Mouse (Mus musculus): ENCODE data around the gene Igf1r. TPM values are rescaled to one million over a fixed set of nuclear protein-coding genes. Genes with fewer than 3 reads are reported as not detected.

The Igf1r gene
- polyA plus RNA-seq, 1 experiment from 2014 or later, result 25.2 TPM

GRCm38 (mm10) chr7:68136056-68136455 is 183.4 kb downstream of the Igf1r start:
- Histone ChIP-seq H3K27ac (no peak overlapping the region), H3K36me3 (ENCODE audit: poor library complexity, severe bottlenecking) (no peaks in the 10 kb centered on the region), H3K27me3 (no peaks in the 10 kb centered on the region), H3K4me2 (no peak overlapping the region), H3K9ac (no peak overlapping the region), H3K9me3 (replicated peaks) (no peaks in the 10 kb centered on the region), H3K4me3 (no peak overlapping the region), H3K4me1 (peaks cover 27% of the 10 kb centered on the region)
- WGBS, result 76% methylated on average over 10 of the region's 10 CpGs
- ATAC-seq, result no peak

GRCm38 (mm10) chr7:68139384-68139783 is 186.8 kb downstream of the Igf1r start:
- peaks cover 6% of the 10 kb centered on the region; the same call in 1 of the 2 replicates for H3K4me1 ChIP-seq
- no peak overlapping the region for H3K9ac ChIP-seq
- H3K4me2 ChIP-seq, result no peak overlapping the region
- H3K4me3 ChIP-seq, result no peak overlapping the region
- H3K9me3 ChIP-seq (replicated peaks), result no peaks in the 10 kb centered on the region
- 81% methylated on average over 2 of the region's 2 CpGs for WGBS
- H3K27me3 ChIP-seq, result no peaks in the 10 kb centered on the region
- no peak overlapping the region for H3K27ac ChIP-seq
- ATAC-seq, result no peak
- H3K36me3 ChIP-seq (ENCODE audit: poor library complexity, severe bottlenecking), result no peaks in the 10 kb centered on the region

- Histone ChIP-seq H3K4me2 (no peak overlapping the region), H3K36me3 (ENCODE audit: poor library complexity, severe bottlenecking) (no peaks in the 10 kb centered on the region), H3K27me3 (no peaks in the 10 kb centered on the region), H3K4me3 (no peak overlapping the region), H3K9ac (no peak overlapping the region), H3K27ac (no peak overlapping the region), H3K9me3 (replicated peaks) (no peaks in the 10 kb centered on the region), H3K4me1 (peaks cover 12% of the 10 kb centered on the region; the same call in 1 of the 2 replicates)
- 85% methylated on average over 11 of the region's 11 CpGs for WGBS
- no peak for ATAC-seq
These were observed 187.6 kb downstream of the Igf1r start for GRCm38 (mm10) chr7:68140041-68140807.

GRCm38 (mm10) chr7:68144266-68144665 is 191.6 kb downstream of the Igf1r start:
- no peaks in the 10 kb centered on the region for H3K9me3 ChIP-seq (replicated peaks)
- WGBS, result 77% methylated on average over 6 of the region's 6 CpGs
- ATAC-seq, result no peak
- H3K36me3 ChIP-seq (ENCODE audit: poor library complexity, severe bottlenecking), result no peaks in the 10 kb centered on the region
- no peak overlapping the region for H3K4me2 ChIP-seq
- H3K9ac ChIP-seq, result no peak overlapping the region
- H3K27ac ChIP-seq, result no peak overlapping the region
- peaks cover 33% of the 10 kb centered on the region for H3K4me1 ChIP-seq
- H3K27me3 ChIP-seq, result no peaks in the 10 kb centered on the region
- no peak overlapping the region for H3K4me3 ChIP-seq

- Histone ChIP-seq H3K27ac (no peak overlapping the region), H3K27me3 (no peaks in the 10 kb centered on the region), H3K4me3 (no peak overlapping the region), H3K9ac (no peak overlapping the region; the same call in 1 of the 2 replicates), H3K9me3 (replicated peaks) (no peaks in the 10 kb centered on the region), H3K4me2 (peak overlapping the region; percentile 36), H3K4me1 (peaks cover 37% of the 10 kb centered on the region), H3K36me3 (ENCODE audit: poor library complexity, severe bottlenecking) (no peaks in the 10 kb centered on the region)
- 27% methylated on average over 20 of the region's 20 CpGs for WGBS
- peak; percentile 50; the same call in 1 of the 2 replicates for ATAC-seq
These were observed 195.8 kb downstream of the Igf1r start for GRCm38 (mm10) chr7:68148297-68149048.

- no peak overlapping the region for H3K9ac ChIP-seq
- H3K27me3 ChIP-seq, result no peaks in the 10 kb centered on the region
- H3K4me2 ChIP-seq, result no peak overlapping the region
- 84% methylated on average over 5 of the region's 5 CpGs for WGBS
- peaks cover 52% of the 10 kb centered on the region for H3K4me1 ChIP-seq
- H3K36me3 ChIP-seq (ENCODE audit: poor library complexity, severe bottlenecking), result no peaks in the 10 kb centered on the region
- ATAC-seq, result no peak
- H3K9me3 ChIP-seq (replicated peaks), result no peaks in the 10 kb centered on the region
- H3K4me3 ChIP-seq, result no peak overlapping the region
- H3K27ac ChIP-seq, result no peak overlapping the region
These were observed 199.3 kb downstream of the Igf1r start for GRCm38 (mm10) chr7:68151892-68152291.

- Histone ChIP-seq H3K9ac (no peak overlapping the region), H3K36me3 (ENCODE audit: poor library complexity, severe bottlenecking) (no peaks in the 10 kb centered on the region), H3K4me2 (no peak overlapping the region), H3K4me3 (no peak overlapping the region), H3K4me1 (peaks cover 48% of the 10 kb centered on the region), H3K9me3 (replicated peaks) (no peaks in the 10 kb centered on the region), H3K27me3 (no peaks in the 10 kb centered on the region), H3K27ac (no peak overlapping the region)
- WGBS, result 97% methylated on average over 8 of the region's 8 CpGs
- ATAC-seq, result no peak
These were observed 199.8 kb downstream of the Igf1r start for GRCm38 (mm10) chr7:68152458-68152857.

- no peak overlapping the region for H3K9ac ChIP-seq
- no peak overlapping the region for H3K4me2 ChIP-seq
- H3K4me1 ChIP-seq, result peaks cover 40% of the 10 kb centered on the region
- H3K27ac ChIP-seq, result no peak overlapping the region
- 82% methylated on average over 8 of the region's 8 CpGs for WGBS
- ATAC-seq, result no peak
- no peaks in the 10 kb centered on the region for H3K36me3 ChIP-seq (ENCODE audit: poor library complexity, severe bottlenecking)
- no peaks in the 10 kb centered on the region for H3K27me3 ChIP-seq
- no peaks in the 10 kb centered on the region for H3K9me3 ChIP-seq (replicated peaks)
- H3K4me3 ChIP-seq, result no peak overlapping the region
These were observed 200.6 kb downstream of the Igf1r start for GRCm38 (mm10) chr7:68153269-68153668.

- ATAC-seq, result 0 out of 2 replicates have a peak, but pooled peaks have one; percentile 11
- no peak overlapping the region for H3K9ac ChIP-seq
- no peaks in the 10 kb centered on the region for H3K36me3 ChIP-seq (ENCODE audit: poor library complexity, severe bottlenecking)
- no peaks in the 10 kb centered on the region for H3K9me3 ChIP-seq (replicated peaks)
- 49% methylated on average over 7 of the region's 7 CpGs for WGBS
- H3K4me2 ChIP-seq, result no peak overlapping the region
- peak overlapping the region; percentile 22; the same call in 1 of the 2 replicates for H3K27ac ChIP-seq
- H3K4me3 ChIP-seq, result no peak overlapping the region
- H3K27me3 ChIP-seq, result no peaks in the 10 kb centered on the region
- peaks cover 28% of the 10 kb centered on the region for H3K4me1 ChIP-seq
These were observed 202.0 kb downstream of the Igf1r start for GRCm38 (mm10) chr7:68154588-68154987.

- ATAC-seq, result no peak
- Histone ChIP-seq H3K27ac (no peak overlapping the region), H3K4me1 (peaks cover 22% of the 10 kb centered on the region), H3K9ac (no peak overlapping the region), H3K4me3 (no peak overlapping the region), H3K36me3 (ENCODE audit: poor library complexity, severe bottlenecking) (peaks cover 6% of the 10 kb centered on the region), H3K4me2 (no peak overlapping the region), H3K27me3 (no peaks in the 10 kb centered on the region), H3K9me3 (replicated peaks) (no peaks in the 10 kb centered on the region)
- 50% methylated on average over 13 of the region's 13 CpGs for WGBS
These were observed 207.6 kb downstream of the Igf1r start for GRCm38 (mm10) chr7:68160094-68160791.

GRCm38 (mm10) chr7:68164074-68164473 is 211.4 kb downstream of the Igf1r start:
- Histone ChIP-seq H3K4me3 (no peak overlapping the region), H3K27ac (no peak overlapping the region), H3K4me1 (peaks cover 14% of the 10 kb centered on the region), H3K27me3 (no peaks in the 10 kb centered on the region), H3K4me2 (no peak overlapping the region), H3K9me3 (replicated peaks) (no peaks in the 10 kb centered on the region), H3K36me3 (ENCODE audit: poor library complexity, severe bottlenecking) (peaks cover 14% of the 10 kb centered on the region), H3K9ac (no peak overlapping the region)
- no peak for ATAC-seq
- WGBS, result 89% methylated on average over 3 of the region's 3 CpGs

GRCm38 (mm10) chr7:68172776-68173175 is 220.1 kb downstream of the Igf1r start:
- no peak overlapping the region for H3K4me2 ChIP-seq
- H3K4me1 ChIP-seq, result peaks cover 9% of the 10 kb centered on the region
- H3K9me3 ChIP-seq (replicated peaks), result no peaks in the 10 kb centered on the region
- no peaks in the 10 kb centered on the region for H3K27me3 ChIP-seq
- 61% methylated on average over 7 of the region's 7 CpGs for WGBS
- H3K27ac ChIP-seq, result peak overlapping the region; percentile 6; the same call in 1 of the 2 replicates
- ATAC-seq, result peak; percentile 59; the same call in 1 of the 2 replicates
- H3K4me3 ChIP-seq, result no peak overlapping the region
- H3K9ac ChIP-seq, result no peak overlapping the region
- H3K36me3 ChIP-seq (ENCODE audit: poor library complexity, severe bottlenecking), result peaks cover 41% of the 10 kb centered on the region
